Mouse (Mus musculus) forelimb bud, embryonic 11.5 days (tissue): ENCODE data around the gene Shank2.

ENCODE experiments used
- DNase-seq: peaks from one replicate; pipeline ENCODE4 v3.0.0-alpha.2; 2012; ENCODE audit warnings: low read depth, low spot score

The Shank2 gene

GRCm38 (mm10) chr7:144471103-144471502, 469.4 kb downstream of the Shank2 start:
- DNase-seq: no peak

DNA sequence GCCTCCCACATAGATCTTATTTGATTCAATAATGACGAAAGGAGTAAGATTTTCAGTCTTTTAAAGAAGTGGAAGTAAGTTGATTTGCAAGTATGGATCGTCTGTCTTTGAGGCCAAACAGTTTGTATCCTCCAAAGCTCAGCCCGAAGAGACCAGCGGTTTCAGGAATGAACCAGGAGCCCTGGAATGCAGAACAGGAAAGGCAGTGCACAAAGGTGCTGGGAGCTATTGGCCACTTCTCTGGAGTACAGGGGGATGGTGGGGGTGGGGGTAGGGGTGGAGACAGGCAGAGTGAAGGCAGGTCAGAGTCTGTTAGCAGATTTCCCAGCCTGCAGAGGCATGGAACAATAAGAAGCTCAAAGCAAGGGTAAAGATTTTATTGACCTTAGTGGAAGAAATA, 471.8 kb downstream of the Shank2 start:
- no peak for DNase-seq
